Mouse (Mus musculus): ENCODE results near the gene Clpx. TPM values are rescaled to one million over a fixed set of nuclear protein-coding genes. Genes with fewer than 3 reads are reported as not detected.

The Clpx gene
- 30.2 to 36.2 TPM (median 31.7 TPM) in 4 replicates for total RNA-seq (2023; ENCODE audit: inconsistent age)

DNA sequence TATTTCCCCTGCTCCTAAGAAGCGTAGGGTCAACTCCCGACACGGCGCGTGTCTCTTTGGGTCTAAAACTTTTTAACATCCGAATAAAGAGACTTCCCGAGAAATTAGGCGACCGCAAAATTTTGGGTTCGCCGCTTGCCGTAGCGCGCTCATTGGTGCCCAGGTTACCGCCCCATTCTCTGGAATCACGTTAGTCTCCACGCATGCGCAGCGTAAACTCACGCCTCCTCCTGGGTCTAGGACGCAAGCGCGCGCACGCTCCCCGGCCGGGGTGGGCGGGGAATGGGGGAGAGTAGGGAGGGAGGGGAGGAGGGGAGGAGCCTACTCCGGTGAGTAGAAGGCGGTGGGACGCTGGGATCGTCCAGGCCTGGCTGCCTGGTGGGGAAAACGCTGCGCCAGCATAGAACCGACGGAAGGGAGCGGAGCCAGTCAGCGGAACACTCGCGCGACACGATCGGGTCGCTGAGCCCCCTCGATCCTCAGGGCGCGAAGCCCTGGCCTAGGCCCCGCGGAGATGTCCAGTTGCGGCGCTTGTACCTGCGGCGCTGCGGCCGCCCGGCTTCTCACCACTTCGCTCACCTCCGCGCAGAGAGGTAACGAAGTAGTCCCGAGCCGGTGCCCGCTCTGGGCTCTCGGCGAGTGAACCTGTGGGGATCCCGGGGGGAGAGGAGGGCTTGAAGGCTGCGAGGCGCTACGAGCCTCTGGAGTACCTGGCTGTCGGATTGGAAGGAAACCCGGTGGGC is at the start of gene Clpx:
TSS of gene Clpx (plus strand) at position 288 of the 743 bp plus-strand sequence.

DNA sequence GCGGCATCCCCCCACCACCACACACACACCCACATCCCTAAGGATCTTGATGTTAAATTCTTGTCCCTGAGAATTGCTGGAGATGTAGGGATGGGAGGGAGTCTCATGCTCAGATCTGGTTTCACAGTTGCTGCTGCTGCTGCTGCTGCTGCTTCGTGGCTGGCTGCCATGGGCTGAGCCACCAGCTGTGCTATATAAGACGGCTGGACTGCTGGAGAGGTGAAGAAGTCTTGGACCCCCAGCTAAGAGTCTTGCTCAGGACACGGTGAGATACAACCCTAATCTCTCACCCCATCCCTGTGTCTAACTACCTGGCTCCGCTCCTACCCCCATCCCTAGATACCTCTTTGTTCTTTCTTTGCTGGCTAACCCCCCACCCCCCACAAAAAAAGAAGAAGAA is 29.1 kb upstream of the Clpx start, which contains the start of gene Cilp:
TSS of gene Cilp (plus strand) at position 222 of the 400 bp plus-strand sequence.

DNA sequence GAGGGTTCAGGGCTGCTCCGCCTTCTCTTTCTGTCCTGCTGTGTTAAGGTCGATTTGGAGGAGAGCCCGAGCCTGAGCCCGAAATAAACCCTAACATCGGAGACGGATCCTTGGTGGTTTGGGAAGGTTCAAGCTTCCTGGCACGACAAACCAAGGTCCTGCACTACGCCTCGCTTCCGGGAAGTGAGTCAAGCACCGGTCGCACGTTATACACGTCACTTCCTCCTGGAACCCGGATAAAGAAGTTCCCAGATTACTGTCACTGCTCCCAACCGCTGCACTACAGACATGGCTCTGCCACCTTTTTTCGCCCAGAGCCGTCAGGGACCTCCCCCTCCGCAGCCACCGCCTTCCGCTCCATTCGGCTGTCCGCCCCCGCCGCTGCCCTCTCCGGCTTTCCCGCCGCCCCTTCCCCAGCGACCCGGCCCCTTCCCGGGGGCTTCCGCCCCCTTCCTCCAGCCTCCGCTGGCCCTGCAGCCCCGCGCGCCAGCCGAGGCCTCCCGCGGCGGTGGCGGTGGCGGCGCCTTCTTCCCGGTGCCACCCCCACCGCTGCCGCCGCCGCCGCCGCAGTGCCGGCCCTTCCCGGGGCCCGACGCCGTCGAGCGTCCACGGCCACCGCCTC is 51.9 kb downstream of the Clpx start, which contains the start of gene Pdcd7:
TSS of gene Pdcd7 (plus strand) at position 251 of the 622 bp plus-strand sequence.

DNA sequence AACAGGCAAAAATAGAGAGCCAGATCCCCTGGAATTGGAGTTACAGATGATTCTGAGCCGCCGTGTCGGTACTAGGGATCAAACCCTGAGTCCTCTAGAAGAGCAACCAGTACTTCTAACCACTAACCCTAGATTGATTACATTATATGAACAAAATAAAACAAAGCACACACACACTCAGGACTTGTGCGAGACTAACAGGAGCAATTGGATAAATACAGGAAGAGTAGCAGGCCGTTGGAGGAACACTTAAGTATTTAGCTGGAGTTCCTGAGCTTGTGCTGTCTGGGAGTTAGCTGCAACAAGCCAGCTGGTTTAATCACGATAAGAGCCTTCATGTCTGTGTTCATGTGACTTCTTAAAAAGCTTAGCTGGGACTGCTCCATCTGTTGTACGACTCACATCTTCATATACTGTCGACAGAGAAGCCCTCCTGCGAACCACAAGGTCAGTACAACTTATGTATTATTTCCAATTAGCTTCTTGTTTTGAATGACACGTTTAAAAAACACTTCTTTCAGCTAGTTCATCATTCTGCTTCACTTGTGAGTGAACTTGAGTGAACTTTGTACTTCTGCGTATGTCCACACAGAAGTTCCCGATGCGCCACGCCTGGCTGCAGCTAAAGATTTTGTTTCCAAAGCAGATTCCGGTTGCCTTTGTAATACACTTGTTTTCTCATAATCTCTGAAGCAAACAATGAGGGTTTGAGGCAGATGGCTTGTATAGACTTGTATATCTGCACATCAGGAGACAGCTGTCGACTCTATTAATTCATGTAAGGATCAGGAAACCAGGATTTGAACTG is 66.8 kb downstream of the Clpx start, which contains the start of gene Ubap1l:
TSS of gene Ubap1l (plus strand) at position 401 of the 808 bp plus-strand sequence.

Other genes starting within 250 kb of the Clpx start
- 0.21 to 0.27 TPM (median 0.22 TPM) in 4 replicates for gene Igdcc4, start 192.8 kb upstream of the Clpx start, total RNA-seq (2023; ENCODE audit: inconsistent age)
- not detected in 4 replicates for gene Igdcc3, start 153.1 kb upstream of the Clpx start, total RNA-seq (2023; ENCODE audit: inconsistent age)
- 3.7 to 6.5 TPM (median 4.3 TPM) in 4 replicates for gene Parp16, start 98.9 kb upstream of the Clpx start, total RNA-seq (2023; ENCODE audit: inconsistent age)
- not detected in 4 replicates for gene Cilp, start 29.1 kb upstream of the Clpx start, total RNA-seq (2023; ENCODE audit: inconsistent age)
- gene Pdcd7, start 51.8 kb downstream of the Clpx start, total RNA-seq (2023; ENCODE audit: inconsistent age): 21.5 to 25.0 TPM (median 21.9 TPM) in 4 replicates
- 0.63 to 1.8 TPM in 2 of 4 replicates, not detected in the others for gene Ubap1l, start 66.8 kb downstream of the Clpx start, total RNA-seq (2023; ENCODE audit: inconsistent age)
- gene Kbtbd13, start 97.4 kb downstream of the Clpx start, total RNA-seq (2023; ENCODE audit: inconsistent age): not detected in 4 replicates
- 0.21 to 0.26 TPM in 2 of 4 replicates, not detected in the others for gene Rasl12, start 104.2 kb downstream of the Clpx start, total RNA-seq (2023; ENCODE audit: inconsistent age)
- not detected in 4 replicates for gene Slc51b, start 128.7 kb downstream of the Clpx start, total RNA-seq (2023; ENCODE audit: inconsistent age)
- gene Mtfmt, start 141.5 kb downstream of the Clpx start, total RNA-seq (2023; ENCODE audit: inconsistent age): 21.0 to 25.7 TPM (median 22.2 TPM) in 4 replicates
- gene Spg21, start 166.7 kb downstream of the Clpx start, total RNA-seq (2023; ENCODE audit: inconsistent age): 63.2 to 69.7 TPM (median 65.7 TPM) in 4 replicates
- gene Ankdd1a, start 225.9 kb downstream of the Clpx start, total RNA-seq (2023; ENCODE audit: inconsistent age): 0.35 to 0.63 TPM (median 0.35 TPM) in 3 of 4 replicates, not detected in the other